Mouse (Mus musculus) heart, postnatal 0 days (tissue): ENCODE measurements around the gene A730061H03Rik. TPM values are rescaled to one million over a fixed set of nuclear protein-coding genes. Genes with fewer than 3 reads are reported as not detected.
A peak's percentile ranks its signal among the peaks of the same experiment; 100 is the strongest.

Experiments used
- ATAC-seq: fragments of 200-750 bp; cut with Nextera tagmentation; 2 replicates; pipeline ENCODE4 v1.8.0; 2017; ENCODE audit warnings: low read depth, moderate number of reproducible peaks, moderate library complexity; ENCODE audit not compliant: insufficient read depth
- DNase-seq: peaks from one replicate; pipeline ENCODE4 v3.0.0-alpha.2; 2016; ENCODE audit warnings: low spot score
- H3K27ac ChIP-seq: fragments of 300-500 bp; sonication (generic); 2 replicates; pipeline ENCODE4 v1.5.1; 2014; ENCODE audit warnings: low read depth, mild to moderate bottlenecking
- H3K27me3 ChIP-seq: fragments of 300-500 bp; sonication (generic); 2 replicates; pipeline ENCODE4 v1.6.1; 2014; ENCODE audit warnings: low read length, mixed read lengths; ENCODE audit not compliant: control insufficient read depth, insufficient read depth
- H3K36me3 ChIP-seq: fragments of 300-500 bp; sonication (generic); replicated peaks from 2 replicates; pipeline ENCODE4 v1.6.1; 2014; ENCODE audit warnings: low read length, mixed read lengths; ENCODE audit not compliant: control insufficient read depth, insufficient read depth
- H3K4me1 ChIP-seq: fragments of 300-500 bp; sonication (generic); 2 replicates; pipeline ENCODE4 v1.6.1; 2014; ENCODE audit warnings: antibody characterized with exemption; ENCODE audit not compliant: control insufficient read depth, insufficient read depth
- H3K4me2 ChIP-seq: fragments of 300-500 bp; sonication (generic); 2 replicates; pipeline ENCODE4 v1.6.1; 2014; ENCODE audit warnings: low read depth, mild to moderate bottlenecking, low read length, moderate library complexity
- H3K4me3 ChIP-seq: fragments of 300-500 bp; sonication (generic); 2 replicates; pipeline ENCODE4 v1.5.1; 2014; ENCODE audit warnings: low read depth, low read length
- H3K9ac ChIP-seq: fragments of 300-500 bp; sonication (generic); replicated peaks from 2 replicates; pipeline ENCODE4 v1.6.1; 2014; ENCODE audit warnings: low read depth, low read length, mixed read lengths
- H3K9me3 ChIP-seq: fragments of 300-500 bp; sonication (generic); replicated peaks from 2 replicates; pipeline ENCODE4 v1.6.1; 2016; ENCODE audit warnings: low read length; ENCODE audit not compliant: control insufficient read depth
- CTCF ChIP-seq: IDR thresholded peaks from 2 replicates; pipeline ENCODE4 v1.5.1; 2016; ENCODE audit warnings: antibody characterized with exemption, control low read depth, low read depth
- EP300 ChIP-seq: IDR thresholded peaks from 2 replicates; pipeline ENCODE4 v1.6.1; 2016; ENCODE audit warnings: antibody characterized with exemption, low read depth
- WGBS: fragments of 180-500 bp; shearing (Covaris S2); extraction: QIAGEN DNeasy Blood & Tissue Kit; methylation state at CpG from one replicate; pipeline ENCODE4 v1.1.7; 2014; 5-methylcytosine and 5-hydroxymethylcytosine counted together
- polyA plus RNA-seq: library from polyadenylated mRNA; unstranded; fragments of >200 nt; fragmentation: Nextera tagmentation; extraction: Ambion mirVana; gene quantifications from 2 replicates; pipeline ENCODE4 v1.2.1, GENCODE M21; 2015
- total RNA-seq: library from RNA; depleted of rRNA; stranded (reverse); fragments of >200 nt; gene quantifications from 2 replicates; pipeline ENCODE4 v1.2.3, GENCODE M21; 2014; ENCODE audit warnings: low replicate concordance; rRNA removed

A730061H03Rik gene
- total and polyA plus RNA-seq, 2 experiments from 2014 or later, result 1.4 to 15.5 TPM

- Histone ChIP-seq H3K4me3 (no peak overlapping the region), H3K27me3 (peaks cover 55% of the 10 kb centered on the region), H3K4me2 (no peak overlapping the region), H3K27ac (no peak overlapping the region), H3K9ac (no peak overlapping the region), H3K36me3 (no peaks in the 10 kb centered on the region), H3K4me1 (no peaks in the 10 kb centered on the region), H3K9me3 (no peaks in the 10 kb centered on the region)
- DNase-seq, result no peak
- no peak for ATAC-seq
- TF ChIP-seq CTCF (no peak), EP300 (no peak)
- WGBS, result 87% methylated on average over 4 of the region's 4 CpGs
Measured at GRCm38 (mm10) chr14:55515846-55516245, 44.4 kb downstream of the A730061H03Rik start.

GRCm38 (mm10) chr14:55513927-55514326, 46.3 kb downstream of the A730061H03Rik start:
- H3K27me3 ChIP-seq, result peaks cover 40% of the 10 kb centered on the region
- no peak for ATAC-seq
- H3K36me3 ChIP-seq, result no peaks in the 10 kb centered on the region
- TF ChIP-seq EP300 (no peak), CTCF (no peak)
- peaks cover 5% of the 10 kb centered on the region; the same call in 1 of the 2 replicates for H3K4me1 ChIP-seq
- DNase-seq, result no peak
- H3K4me2 ChIP-seq, result no peak overlapping the region
- 35% methylated on average over 10 of the region's 10 CpGs for WGBS
- no peak overlapping the region for H3K9ac ChIP-seq
- no peak overlapping the region for H3K4me3 ChIP-seq
- H3K27ac ChIP-seq, result no peak overlapping the region
- no peaks in the 10 kb centered on the region for H3K9me3 ChIP-seq

- no peak overlapping the region for H3K27ac ChIP-seq
- no peaks in the 10 kb centered on the region for H3K36me3 ChIP-seq
- TF ChIP-seq EP300 (no peak), CTCF (no peak)
- H3K9me3 ChIP-seq, result no peaks in the 10 kb centered on the region
- peaks cover 5% of the 10 kb centered on the region; the same call in 1 of the 2 replicates for H3K4me1 ChIP-seq
- no peak overlapping the region for H3K9ac ChIP-seq
- DNase-seq (no peak), ATAC-seq (0 out of 2 replicates have a peak, but pooled peaks have one; percentile 8)
- H3K4me3 ChIP-seq, result no peak overlapping the region
- no peak overlapping the region for H3K4me2 ChIP-seq
- WGBS, result 27% methylated on average over 7 of the region's 7 CpGs
- H3K27me3 ChIP-seq, result peaks cover 23% of the 10 kb centered on the region
Measured at GRCm38 (mm10) chr14:55511037-55511436, 49.2 kb downstream of the A730061H03Rik start.

- Histone ChIP-seq H3K4me3 (no peak within 1 kb of the TSS), H3K4me2 (no peak within 1 kb of the TSS), H3K9me3 (no peaks in the 10 kb centered on the region), H3K9ac (no peak within 1 kb of the TSS), H3K27ac (no peak within 1 kb of the TSS), H3K36me3 (no peaks in the 10 kb centered on the region), H3K4me1 (peaks cover 5% of the 10 kb centered on the region; the same call in 1 of the 2 replicates), H3K27me3 (peaks cover 23% of the 10 kb centered on the region)
- no peak for TF ChIP-seq CTCF
- TF ChIP-seq EP300, result no peak
- DNase-seq (no peak), ATAC-seq (no peak)
- 52% methylated on average over 21 of the region's 22 CpGs for WGBS
Measured at GRCm38 (mm10) chr14:55510125-55510731, 50.0 kb downstream of the A730061H03Rik start, which contains the start of gene Cpne6. Cpne6 (plus strand) TSS chr14:55510445.

Other genes starting within 250 kb of the A730061H03Rik start
- 36.5 and 48.8 TPM in 2 replicates for gene Dhrs4, start 81.6 kb downstream of the A730061H03Rik start, total RNA-seq
- gene Dhrs4, start 81.6 kb downstream of the A730061H03Rik start, polyA plus RNA-seq, result 82.5 and 83.3 TPM in 2 replicates
- 3.4 and 6.1 TPM in 2 replicates for gene Carmil3, start 69.8 kb downstream of the A730061H03Rik start, total RNA-seq
- gene Carmil3, start 69.8 kb downstream of the A730061H03Rik start, polyA plus RNA-seq, result 0.49 and 0.56 TPM in 2 replicates
- gene Cpne6, start 50.0 kb downstream of the A730061H03Rik start, total RNA-seq, result 0.08 TPM in 1 of 2 replicates, not detected in the other
- gene Cpne6, start 50.0 kb downstream of the A730061H03Rik start, polyA plus RNA-seq, result 0.08 and 0.26 TPM in 2 replicates
- gene Nrl, start 35.4 kb downstream of the A730061H03Rik start, total RNA-seq, result not detected in 2 replicates
- gene Nrl, start 35.4 kb downstream of the A730061H03Rik start, polyA plus RNA-seq, result not detected in 2 replicates
- 48.3 and 85.2 TPM in 2 replicates for gene Pck2, start 20.1 kb downstream of the A730061H03Rik start, total RNA-seq
- 22.6 and 24.2 TPM in 2 replicates for gene Pck2, start 20.1 kb downstream of the A730061H03Rik start, polyA plus RNA-seq
- 74.4 and 84.9 TPM in 2 replicates for gene Dcaf11, start 400 bp downstream of the A730061H03Rik start, total RNA-seq
- 75.2 and 81.6 TPM in 2 replicates for gene Dcaf11, start 400 bp downstream of the A730061H03Rik start, polyA plus RNA-seq
- gene Fitm1, start 15.2 kb upstream of the A730061H03Rik start, total RNA-seq, result 212 and 277 TPM in 2 replicates
- 181 and 195 TPM in 2 replicates for gene Fitm1, start 15.2 kb upstream of the A730061H03Rik start, polyA plus RNA-seq
- 145 and 181 TPM in 2 replicates for gene Psme1, start 17.7 kb upstream of the A730061H03Rik start, total RNA-seq
- gene Psme1, start 17.7 kb upstream of the A730061H03Rik start, polyA plus RNA-seq, result 250 and 254 TPM in 2 replicates
- 36.1 and 37.6 TPM in 2 replicates for gene Emc9, start 24.9 kb upstream of the A730061H03Rik start, total RNA-seq
- gene Emc9, start 24.9 kb upstream of the A730061H03Rik start, polyA plus RNA-seq, result 52.9 and 54.1 TPM in 2 replicates
- gene Psme2, start 30.7 kb upstream of the A730061H03Rik start, total RNA-seq, result 35.3 and 352 TPM in 2 replicates
- gene Psme2, start 30.7 kb upstream of the A730061H03Rik start, polyA plus RNA-seq, result 220 and 234 TPM in 2 replicates
- gene Rnf31, start 31.3 kb upstream of the A730061H03Rik start, total RNA-seq, result 15.0 and 20.1 TPM in 2 replicates
- 10.3 and 13.6 TPM in 2 replicates for gene Rnf31, start 31.3 kb upstream of the A730061H03Rik start, polyA plus RNA-seq
- gene Irf9, start 43.2 kb upstream of the A730061H03Rik start, total RNA-seq, result 31.5 and 44.7 TPM in 2 replicates
- 11.6 and 14.2 TPM in 2 replicates for gene Irf9, start 43.2 kb upstream of the A730061H03Rik start, polyA plus RNA-seq
- gene Rec8, start 57.6 kb upstream of the A730061H03Rik start, total RNA-seq, result 1.5 and 9.1 TPM in 2 replicates
- 1.9 and 2.1 TPM in 2 replicates for gene Rec8, start 57.6 kb upstream of the A730061H03Rik start, polyA plus RNA-seq
- gene Ipo4, start 75.6 kb upstream of the A730061H03Rik start, total RNA-seq, result 34.9 and 49.8 TPM in 2 replicates
- 32.0 and 37.6 TPM in 2 replicates for gene Ipo4, start 75.6 kb upstream of the A730061H03Rik start, polyA plus RNA-seq
- 0.15 and 6.9 TPM in 2 replicates for gene Gm49378, start 77.5 kb upstream of the A730061H03Rik start, total RNA-seq
- 1.1 and 1.2 TPM in 2 replicates for gene Gm49378, start 77.5 kb upstream of the A730061H03Rik start, polyA plus RNA-seq
- 62.8 and 83.3 TPM in 2 replicates for gene Tm9sf1, start 83.4 kb upstream of the A730061H03Rik start, total RNA-seq
- gene Tm9sf1, start 83.4 kb upstream of the A730061H03Rik start, polyA plus RNA-seq, result 62.7 and 67.4 TPM in 2 replicates
- gene Tssk4, start 89.8 kb upstream of the A730061H03Rik start, total RNA-seq, result 0.12 TPM in 1 of 2 replicates, not detected in the other
- 0.25 and 0.31 TPM in 2 replicates for gene Tssk4, start 89.8 kb upstream of the A730061H03Rik start, polyA plus RNA-seq
- gene Mdp1, start 100.1 kb upstream of the A730061H03Rik start, total RNA-seq, result 62.4 and 66.0 TPM in 2 replicates
- gene Mdp1, start 100.1 kb upstream of the A730061H03Rik start, polyA plus RNA-seq, result 98.6 and 104 TPM in 2 replicates
- gene Gmpr2, start 111.5 kb upstream of the A730061H03Rik start, total RNA-seq, result 27.4 and 31.8 TPM in 2 replicates
- gene Gmpr2, start 111.5 kb upstream of the A730061H03Rik start, polyA plus RNA-seq, result 27.7 and 29.2 TPM in 2 replicates
- 137 and 141 TPM in 2 replicates for gene Nedd8, start 111.7 kb upstream of the A730061H03Rik start, total RNA-seq
- gene Nedd8, start 111.7 kb upstream of the A730061H03Rik start, polyA plus RNA-seq, result 460 and 483 TPM in 2 replicates
- gene Tinf2, start 121.4 kb upstream of the A730061H03Rik start, total RNA-seq, result 11.9 and 20.2 TPM in 2 replicates
- 15.9 and 17.1 TPM in 2 replicates for gene Tinf2, start 121.4 kb upstream of the A730061H03Rik start, polyA plus RNA-seq
- 0.85 and 1.3 TPM in 2 replicates for gene Tgm1, start 153.5 kb upstream of the A730061H03Rik start, total RNA-seq
- gene Tgm1, start 153.5 kb upstream of the A730061H03Rik start, polyA plus RNA-seq, result 0.11 and 0.27 TPM in 2 replicates
- 35.6 and 36.8 TPM in 2 replicates for gene Rabggta, start 161.9 kb upstream of the A730061H03Rik start, total RNA-seq
- gene Rabggta, start 161.9 kb upstream of the A730061H03Rik start, polyA plus RNA-seq, result 20.8 and 21.8 TPM in 2 replicates
- gene Dhrs1, start 185.3 kb upstream of the A730061H03Rik start, total RNA-seq, result 51.9 and 58.1 TPM in 2 replicates
- gene Dhrs1, start 185.3 kb upstream of the A730061H03Rik start, polyA plus RNA-seq, result 62.9 and 65.0 TPM in 2 replicates
- gene Nop9, start 185.3 kb upstream of the A730061H03Rik start, total RNA-seq, result 20.2 and 26.3 TPM in 2 replicates
- gene Nop9, start 185.3 kb upstream of the A730061H03Rik start, polyA plus RNA-seq, result 13.1 and 14.2 TPM in 2 replicates
- 0.31 and 0.34 TPM in 2 replicates for gene Cideb, start 198.1 kb upstream of the A730061H03Rik start, total RNA-seq
- 2.8 and 3.6 TPM in 2 replicates for gene Cideb, start 198.1 kb upstream of the A730061H03Rik start, polyA plus RNA-seq
- gene Ltb4r2, start 201.0 kb upstream of the A730061H03Rik start, total RNA-seq, result not detected in 2 replicates
- gene Ltb4r2, start 201.0 kb upstream of the A730061H03Rik start, polyA plus RNA-seq, result 0.10 and 0.22 TPM in 2 replicates
- 0.62 TPM in 1 of 2 replicates, not detected in the other for gene Ltb4r1, start 205.6 kb upstream of the A730061H03Rik start, total RNA-seq
- gene Ltb4r1, start 205.6 kb upstream of the A730061H03Rik start, polyA plus RNA-seq, result 0.38 and 0.40 TPM in 2 replicates
- 16.2 and 17.4 TPM in 2 replicates for gene Adcy4, start 223.7 kb upstream of the A730061H03Rik start, total RNA-seq
- 10.6 TPM in 2 replicates for gene Adcy4, start 223.7 kb upstream of the A730061H03Rik start, polyA plus RNA-seq
- 8.5 and 16.3 TPM in 2 replicates for gene Ripk3, start 228.5 kb upstream of the A730061H03Rik start, total RNA-seq
- gene Ripk3, start 228.5 kb upstream of the A730061H03Rik start, polyA plus RNA-seq, result 9.3 and 9.4 TPM in 2 replicates